Mouse (Mus musculus): ENCODE results near the gene Bckdha.

GRCm38 (mm10) chr7:25620751-25621150 is 38.0 kb downstream of the Bckdha start:
- TF ChIP-seq CTCF (IDR thresholded peaks at IDR 0.05; ENCODE audit: low read depth), result no peak
- no peak for TF ChIP-seq EP300 (IDR thresholded peaks at IDR 0.05; ENCODE audit: low read depth)

Measured in liver, embryonic 14.5 days (tissue).